Mouse (Mus musculus) lung, embryonic 14.5 days (tissue): Measurements from ENCODE around the gene Nr2f6. TPM values are rescaled to one million over a fixed set of nuclear protein-coding genes. Genes with fewer than 3 reads are reported as not detected.
A peak's percentile ranks its signal among the peaks of the same experiment; 100 is the strongest.

Source experiments
- ATAC-seq: fragments of 200-750 bp; cut with Nextera tagmentation; 2 replicates; pipeline ENCODE4 v1.8.0; 2017; ENCODE audit warnings: mild to moderate bottlenecking, moderate TSS enrichment, moderate library complexity; ENCODE audit not compliant: insufficient read depth
- DNase-seq: peaks from one replicate; pipeline ENCODE4 v3.0.0-alpha.2; 2015
- H3K27ac ChIP-seq: fragments of 300-500 bp; sonication (generic); 2 replicates; pipeline ENCODE4 v1.5.1; 2014; ENCODE audit warnings: low read depth, mild to moderate bottlenecking, moderate library complexity
- H3K27me3 ChIP-seq: fragments of 300-500 bp; sonication (generic); 2 replicates; pipeline ENCODE4 v1.6.1; 2014; ENCODE audit warnings: low read length, control low read depth; ENCODE audit not compliant: insufficient read depth
- H3K36me3 ChIP-seq: fragments of 300-500 bp; sonication (generic); 2 replicates; pipeline ENCODE4 v1.6.1; 2014; ENCODE audit warnings: control low read depth; ENCODE audit not compliant: insufficient read depth
- H3K4me1 ChIP-seq: fragments of 300-500 bp; sonication (generic); 2 replicates; pipeline ENCODE4 v1.6.1; 2014; ENCODE audit warnings: antibody characterized with exemption, control low read depth; ENCODE audit not compliant: insufficient read depth
- H3K4me2 ChIP-seq: fragments of 300-500 bp; sonication (generic); 2 replicates; pipeline ENCODE4 v1.6.1; 2014; ENCODE audit warnings: mild to moderate bottlenecking
- H3K4me3 ChIP-seq: fragments of 300-500 bp; sonication (generic); 2 replicates; pipeline ENCODE4 v1.5.1; 2014; ENCODE audit warnings: low read depth, low read length
- H3K9ac ChIP-seq: fragments of 300-500 bp; sonication (generic); 2 replicates; pipeline ENCODE4 v1.6.1; 2014
- H3K9me3 ChIP-seq: fragments of 300-500 bp; sonication (generic); 2 replicates; pipeline ENCODE4 v1.6.1; 2016; ENCODE audit warnings: low read depth, low read length, control low read depth
- CTCF ChIP-seq: IDR thresholded peaks from 2 replicates; pipeline ENCODE4 v1.5.1; 2016; ENCODE audit warnings: antibody characterized with exemption, low read depth
- WGBS: fragments of 180-500 bp; shearing (Covaris S2); extraction: QIAGEN DNeasy Blood & Tissue Kit; methylation state at CpG from one replicate; pipeline ENCODE4 v1.1.7; 2014; 5-methylcytosine and 5-hydroxymethylcytosine counted together
- polyA plus RNA-seq: library from polyadenylated mRNA; unstranded; fragments of >200 nt; fragmentation: Nextera tagmentation; extraction: Ambion mirVana; gene quantifications from 2 replicates; pipeline ENCODE4 v1.2.1, GENCODE M21; 2014

Nr2f6 gene
- polyA plus RNA-seq, 1 experiment from 2014 or later = 102 TPM

DNA sequence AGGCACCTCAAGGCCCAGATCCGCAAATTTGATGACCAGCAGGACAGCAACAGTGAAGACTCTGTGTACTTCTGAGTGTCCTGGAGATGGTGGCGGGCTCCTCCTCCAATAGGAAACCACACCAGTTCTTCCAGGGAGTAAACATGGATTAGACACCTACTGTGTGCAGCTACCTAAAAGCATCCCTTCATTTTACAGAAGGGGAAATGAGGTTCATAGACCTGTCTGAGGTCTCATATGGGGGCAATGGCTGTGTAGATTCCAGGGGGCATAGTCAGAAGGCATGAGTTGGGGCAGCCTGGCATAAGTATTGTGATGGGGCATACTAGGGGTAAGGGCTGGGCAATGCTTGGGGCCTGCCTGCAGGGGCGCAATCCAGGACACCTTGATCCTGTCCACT is 8.8 kb downstream of the Nr2f6 start:
- 0 out of 2 replicates have a peak, but pooled peaks have one; percentile 12 for TF ChIP-seq CTCF
- peaks cover 63% of the 10 kb centered on the region for H3K36me3 ChIP-seq
- ATAC-seq (no peak), DNase-seq (no peak)
- no peak overlapping the region for H3K4me2 ChIP-seq
- H3K9me3 ChIP-seq = no peaks in the 10 kb centered on the region
- peaks cover 12% of the 10 kb centered on the region for H3K4me1 ChIP-seq
- no peaks in the 10 kb centered on the region for H3K27me3 ChIP-seq
- no peak overlapping the region for H3K9ac ChIP-seq
- 93% methylated on average over 3 of the region's 3 CpGs for WGBS
- H3K27ac ChIP-seq = no peak overlapping the region
- no peak overlapping the region for H3K4me3 ChIP-seq

DNA sequence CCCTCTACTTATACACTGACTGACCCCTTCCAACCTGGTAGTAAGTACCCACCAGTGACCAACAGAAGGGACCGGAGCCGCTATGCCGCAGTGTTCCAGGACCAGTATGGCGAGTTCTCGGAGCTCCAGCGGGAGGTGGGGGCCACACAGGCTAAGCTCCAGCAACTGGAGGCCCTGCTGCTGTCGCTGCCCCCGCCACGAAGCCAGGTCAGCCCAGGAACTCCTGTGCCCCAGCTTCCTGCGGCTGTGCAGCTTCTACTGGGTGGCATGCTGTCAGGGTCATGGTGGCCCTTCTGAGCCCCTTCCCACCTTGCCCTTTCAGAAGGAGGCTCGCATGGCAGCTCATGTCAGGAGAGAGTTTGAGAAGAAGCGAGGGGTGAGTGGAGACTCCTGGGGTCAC is 9.3 kb downstream of the Nr2f6 start:
- H3K36me3 ChIP-seq = peaks cover 58% of the 10 kb centered on the region
- no peaks in the 10 kb centered on the region for H3K27me3 ChIP-seq
- DNase-seq (no peak), ATAC-seq (no peak)
- H3K9ac ChIP-seq = no peak overlapping the region
- H3K27ac ChIP-seq = no peak overlapping the region
- TF ChIP-seq CTCF = peak; percentile 9; the same call in 1 of the 2 replicates
- H3K9me3 ChIP-seq = no peaks in the 10 kb centered on the region
- peaks cover 14% of the 10 kb centered on the region for H3K4me1 ChIP-seq
- H3K4me2 ChIP-seq = no peak overlapping the region
- H3K4me3 ChIP-seq = no peak overlapping the region
- 82% methylated on average over 12 of the region's 12 CpGs for WGBS

GRCm38 (mm10) chr8:71371236-71371848 is 10.4 kb downstream of the Nr2f6 start, which contains the start of gene Ocel1:
Ocel1 (plus strand) TSS chr8:71371298.
- H3K9me3 ChIP-seq = no peaks in the 10 kb centered on the region
- peak within 1 kb of the TSS; percentile 62 for H3K4me2 ChIP-seq
- 1% methylated on average over 66 of the region's 68 CpGs for WGBS
- DNase-seq (peak; percentile 99), ATAC-seq (peak; percentile 86)
- no peaks in the 10 kb centered on the region for H3K27me3 ChIP-seq
- peaks cover 9% of the 10 kb centered on the region for H3K4me1 ChIP-seq
- peak within 1 kb of the TSS; percentile 63 for H3K4me3 ChIP-seq
- TF ChIP-seq CTCF = peak; percentile 81
- peak within 1 kb of the TSS; percentile 60 for H3K27ac ChIP-seq
- peak within 1 kb of the TSS; percentile 39; the same call in 1 of the 2 replicates for H3K9ac ChIP-seq
- peaks cover 51% of the 10 kb centered on the region for H3K36me3 ChIP-seq

DNA sequence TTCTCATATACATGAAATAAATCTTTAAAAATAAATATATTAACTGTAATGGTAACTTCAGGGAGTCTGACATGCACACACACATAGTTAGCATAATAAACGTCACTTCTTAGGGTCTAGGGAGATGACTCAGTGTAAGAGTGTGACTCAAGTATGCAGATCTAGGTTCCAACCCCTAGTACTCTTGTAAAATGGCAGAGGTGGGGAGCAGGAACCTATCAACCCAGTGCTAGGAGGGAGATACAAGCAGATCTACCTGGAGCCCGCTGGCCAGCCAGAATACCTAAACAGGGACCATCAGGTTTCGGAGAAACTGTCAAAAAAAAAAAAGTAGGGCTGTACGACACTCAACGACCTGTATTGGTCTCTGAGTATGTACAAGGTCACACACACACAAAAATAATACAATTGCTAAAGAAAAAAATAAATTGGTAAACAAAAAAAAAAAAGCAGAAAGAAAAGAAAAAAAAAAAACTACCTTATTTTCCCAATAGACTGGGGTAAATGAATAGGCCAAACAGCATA is 11.0 kb downstream of the Nr2f6 start:
- TF ChIP-seq CTCF = no peak
- no peak overlapping the region for H3K27ac ChIP-seq
- 19% methylated on average over 5 of the region's 5 CpGs for WGBS

GRCm38 (mm10) chr8:71369040-71369718 is 12.6 kb downstream of the Nr2f6 start:
- ATAC-seq (no peak), DNase-seq (no peak)
- H3K4me1 ChIP-seq = 0 out of 2 replicates have a peak, but pooled peaks cover 4% of the 10 kb centered on the region
- peaks cover 35% of the 10 kb centered on the region for H3K36me3 ChIP-seq
- WGBS = 91% methylated on average over 10 of the region's 10 CpGs
- no peak overlapping the region for H3K4me3 ChIP-seq
- no peak overlapping the region for H3K9ac ChIP-seq
- H3K27ac ChIP-seq = no peak overlapping the region
- no peaks in the 10 kb centered on the region for H3K27me3 ChIP-seq
- H3K4me2 ChIP-seq = no peak overlapping the region
- no peak for TF ChIP-seq CTCF
- H3K9me3 ChIP-seq = no peaks in the 10 kb centered on the region

More for the DNA sequence above, 11.0 kb downstream of the Nr2f6 start:
- peak overlapping the region; percentile 62 for H3K4me2 ChIP-seq
- peak overlapping the region; percentile 63 for H3K4me3 ChIP-seq
- no peaks in the 10 kb centered on the region for H3K27me3 ChIP-seq
- DNase-seq (no peak), ATAC-seq (no peak)
- 0 out of 2 replicates have a peak, but pooled peaks cover 4% of the 10 kb centered on the region for H3K4me1 ChIP-seq
- peak overlapping the region; percentile 39; the same call in 1 of the 2 replicates for H3K9ac ChIP-seq
- H3K9me3 ChIP-seq = no peaks in the 10 kb centered on the region
- peaks cover 51% of the 10 kb centered on the region for H3K36me3 ChIP-seq

DNA sequence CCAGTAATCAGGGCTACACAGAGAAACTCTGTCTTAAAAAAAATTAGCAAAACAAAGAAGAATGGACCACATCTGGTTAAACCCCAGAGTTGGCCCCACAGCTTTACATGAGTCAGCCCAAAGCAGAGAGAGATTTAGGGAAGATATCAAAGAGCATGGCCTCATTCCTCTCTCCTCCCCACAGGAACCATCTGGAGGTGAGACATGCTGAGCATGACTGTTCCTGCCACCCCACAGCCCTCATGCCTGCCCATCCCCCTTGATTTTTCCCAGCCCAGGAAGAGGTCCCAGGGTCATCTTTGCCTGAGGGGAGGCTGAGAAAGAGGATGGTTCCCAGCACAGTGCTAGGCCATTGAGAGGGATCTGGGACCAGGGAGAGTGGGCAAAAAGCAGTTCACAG is 13.4 kb downstream of the Nr2f6 start:
- 0 out of 2 replicates have a peak, but pooled peaks cover 4% of the 10 kb centered on the region for H3K4me1 ChIP-seq
- no peak overlapping the region for H3K4me3 ChIP-seq
- peak overlapping the region; percentile 64; the same call in 1 of the 2 replicates for H3K4me2 ChIP-seq
- ATAC-seq = no peak
- no peak for DNase-seq
- H3K9me3 ChIP-seq = no peaks in the 10 kb centered on the region
- no peak overlapping the region for H3K27ac ChIP-seq
- H3K9ac ChIP-seq = no peak overlapping the region
- H3K36me3 ChIP-seq = peaks cover 27% of the 10 kb centered on the region
- no peak for TF ChIP-seq CTCF
- no peaks in the 10 kb centered on the region for H3K27me3 ChIP-seq
